Mouse (Mus musculus): ENCODE measurements around the gene Gm21992.

The Gm21992 gene

DNA sequence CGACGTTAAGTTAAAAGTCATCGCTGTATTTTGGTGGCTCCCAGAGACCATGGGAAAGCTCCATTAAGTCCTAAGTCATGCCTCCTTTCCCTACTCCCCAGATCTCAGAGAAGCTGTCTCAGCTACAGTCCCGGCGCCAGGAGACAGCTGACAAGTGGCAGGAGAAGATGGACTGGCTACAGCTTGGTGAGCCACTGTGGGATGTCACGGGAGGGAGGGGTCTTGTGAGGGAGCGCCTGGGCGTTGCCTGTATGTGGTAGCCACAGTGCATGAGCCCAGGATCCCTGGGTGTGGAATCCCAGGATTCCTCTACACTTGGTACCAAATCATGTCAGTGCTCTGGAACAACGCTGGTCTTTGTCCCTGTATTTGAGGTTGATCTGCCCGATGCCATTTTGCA lies 62.9 kb downstream of the Gm21992 start:
- no peak for DNase-seq (ENCODE audit: low spot score in 2 of 2)

DNA sequence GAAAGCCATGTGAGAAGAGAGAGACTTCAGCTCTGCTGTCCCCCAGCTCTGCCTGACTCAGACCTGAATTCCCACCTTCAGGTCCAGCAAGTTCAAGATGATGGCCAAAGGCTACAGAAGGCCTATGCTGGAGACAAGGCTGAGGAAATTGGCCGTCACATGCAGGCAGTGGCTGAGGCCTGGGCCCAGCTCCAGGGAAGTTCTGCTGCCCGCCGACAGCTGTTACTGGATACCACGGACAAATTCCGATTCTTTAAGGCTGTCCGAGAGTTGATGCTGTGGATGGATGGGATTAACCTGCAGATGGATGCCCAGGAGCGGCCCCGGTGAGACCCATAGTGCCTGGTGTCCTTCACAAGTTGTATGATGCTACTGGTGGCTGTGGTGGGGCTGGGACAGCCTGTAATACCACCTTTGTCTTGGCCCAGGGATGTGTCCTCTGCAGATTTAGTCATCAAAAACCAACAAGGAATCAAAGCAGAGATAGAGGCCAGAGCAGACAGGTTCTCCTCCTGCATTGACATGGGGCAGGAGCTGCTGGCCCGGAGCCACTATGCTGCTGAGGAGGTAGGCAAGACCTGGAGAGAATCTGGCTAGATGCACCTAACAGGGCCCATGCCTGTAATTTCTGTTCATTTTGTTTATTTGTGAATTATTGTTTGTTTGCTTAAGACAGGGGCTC lies 63.6 kb downstream of the Gm21992 start:
- no peak for DNase-seq (ENCODE audit: low spot score in 2 of 2)

DNA sequence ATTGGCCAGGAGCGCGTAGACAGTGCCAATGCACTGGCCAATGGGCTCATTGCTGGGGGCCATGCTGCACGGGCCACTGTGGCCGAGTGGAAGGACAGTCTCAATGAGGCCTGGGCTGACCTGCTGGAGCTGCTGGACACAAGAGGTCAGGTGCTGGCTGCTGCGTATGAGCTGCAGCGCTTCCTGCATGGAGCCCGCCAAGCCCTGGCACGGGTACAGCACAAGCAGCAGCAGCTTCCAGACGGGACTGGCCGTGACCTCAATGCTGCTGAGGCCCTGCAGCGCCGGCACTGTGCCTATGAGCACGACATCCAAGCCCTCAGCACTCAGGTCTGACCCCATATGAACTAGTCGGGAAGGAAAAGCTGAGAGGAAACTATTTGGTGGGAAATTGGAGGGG lies 64.8 kb downstream of the Gm21992 start:
- no peak for DNase-seq (ENCODE audit: low spot score in 2 of 2)

DNA sequence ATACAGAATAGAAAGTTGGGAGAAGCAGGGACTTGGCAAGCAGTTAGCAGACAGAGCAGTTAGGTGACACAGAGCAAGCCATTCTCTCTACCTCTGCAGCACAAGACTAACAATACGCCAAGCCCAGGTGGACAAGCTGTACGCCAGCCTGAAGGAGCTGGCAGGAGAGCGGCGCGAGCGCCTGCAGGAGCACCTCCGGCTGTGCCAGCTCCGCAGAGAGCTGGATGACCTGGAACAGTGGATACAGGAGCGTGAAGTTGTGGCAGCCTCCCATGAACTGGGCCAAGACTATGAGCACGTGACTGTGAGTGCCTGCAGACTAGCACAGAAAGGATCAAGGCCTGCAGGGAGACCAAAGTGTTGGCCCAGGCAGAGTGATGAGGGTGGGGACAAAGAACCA lies 65.7 kb downstream of the Gm21992 start:
- no peak for DNase-seq (ENCODE audit: low spot score in 2 of 2)

DNA sequence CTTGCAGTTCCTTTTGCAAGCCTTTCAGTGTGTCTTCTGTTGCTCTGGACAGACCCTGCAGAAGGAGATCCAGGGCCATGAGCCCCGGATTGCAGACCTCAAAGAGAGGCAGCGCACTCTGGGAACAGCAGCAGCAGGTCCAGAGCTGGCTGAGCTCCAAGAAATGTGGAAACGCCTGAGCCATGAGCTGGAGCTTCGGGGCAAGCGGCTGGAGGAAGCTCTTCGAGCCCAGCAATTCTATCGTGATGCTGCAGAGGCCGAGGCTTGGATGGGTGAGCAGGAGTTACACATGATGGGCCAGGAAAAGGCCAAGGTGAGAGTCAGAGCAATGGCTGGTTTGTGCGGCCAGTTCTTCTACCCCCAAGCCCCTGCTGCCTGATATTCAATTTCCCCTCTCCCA lies 66.4 kb downstream of the Gm21992 start:
- no peak for DNase-seq (ENCODE audit: low spot score in 2 of 2)

DNA sequence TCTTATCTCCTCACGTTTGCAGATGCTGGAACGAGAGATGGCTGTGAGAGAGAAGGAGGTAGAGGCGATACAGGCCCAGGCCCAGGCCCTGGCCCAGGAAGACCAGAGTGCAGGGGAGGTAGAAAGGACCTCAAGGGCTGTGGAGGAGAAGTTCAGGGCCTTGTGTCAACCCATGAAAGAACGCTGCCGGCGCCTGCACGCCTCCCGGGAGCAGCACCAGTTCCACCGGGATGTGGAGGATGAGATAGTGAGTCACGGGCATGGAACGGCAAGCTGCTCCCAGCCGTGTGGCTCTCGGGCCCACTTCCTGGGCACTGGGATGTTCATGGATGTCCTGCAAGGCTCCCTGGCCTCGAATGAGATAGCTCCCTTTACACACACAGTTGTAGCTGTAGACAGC lies 67.4 kb downstream of the Gm21992 start:
- no peak for DNase-seq (ENCODE audit: low spot score in 2 of 2)

DNA sequence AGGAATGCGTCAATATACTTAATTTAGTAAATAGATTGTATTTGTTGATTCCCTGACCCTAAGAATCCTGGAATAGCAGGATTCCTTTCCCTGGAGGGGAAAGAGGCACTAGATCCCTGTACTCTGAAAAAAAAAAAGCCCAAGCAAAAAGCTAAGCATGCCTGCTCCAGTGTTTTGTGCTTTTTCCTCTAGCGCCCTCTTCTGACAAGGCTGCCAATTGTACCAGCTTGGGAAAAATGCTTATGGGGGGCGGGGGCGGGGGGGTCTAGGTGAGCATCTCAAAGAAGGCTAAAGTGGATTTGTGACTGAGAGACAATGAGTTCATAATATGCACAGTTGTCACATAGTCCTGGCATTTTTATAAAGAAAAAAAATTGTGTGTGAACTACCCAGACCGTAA lies 67.9 kb downstream of the Gm21992 start:
- no peak for DNase-seq (ENCODE audit: low spot score in 2 of 2)

DNA sequence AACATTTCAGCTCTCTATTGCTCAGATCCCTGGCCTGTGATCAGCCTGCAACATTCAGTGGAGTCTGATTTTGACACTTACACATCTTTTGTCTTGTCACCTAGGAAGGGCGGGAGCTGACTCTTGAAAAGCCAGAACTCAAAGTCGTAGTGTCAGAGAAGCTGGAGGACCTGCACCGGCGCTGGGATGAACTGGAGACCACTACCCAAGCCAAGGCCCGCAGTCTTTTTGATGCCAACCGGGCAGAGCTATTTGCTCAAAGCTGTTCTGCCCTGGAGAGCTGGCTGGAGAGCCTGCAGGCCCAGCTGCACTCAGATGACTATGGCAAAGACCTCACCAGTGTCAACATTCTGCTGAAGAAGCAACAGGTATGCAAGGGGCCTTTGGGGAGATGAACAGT lies 69.2 kb downstream of the Gm21992 start:
- DNase-seq (ENCODE audit: low spot score in 2 of 2): no peak

DNA sequence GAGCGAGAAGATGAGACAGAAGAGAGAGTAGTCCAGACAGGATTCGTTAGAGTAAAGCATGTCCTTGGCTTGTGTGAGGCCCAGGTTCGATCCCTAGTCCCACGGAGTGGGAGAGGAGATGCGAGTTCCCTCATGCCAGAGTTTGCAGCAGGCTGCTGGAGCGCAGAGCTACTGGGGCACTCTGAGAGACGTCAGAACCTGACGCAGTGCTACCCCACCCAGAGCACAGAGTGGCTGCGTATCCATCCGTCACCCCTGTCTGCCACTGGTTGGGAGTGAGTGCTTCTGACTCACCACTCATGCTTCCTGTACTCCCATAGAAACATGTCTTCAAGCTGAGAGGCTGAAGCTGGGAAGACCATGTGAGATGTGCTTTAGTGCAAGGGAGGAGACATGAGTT lies 69.9 kb downstream of the Gm21992 start:
- DNase-seq (ENCODE audit: low spot score in 2 of 2): no peak

DNA sequence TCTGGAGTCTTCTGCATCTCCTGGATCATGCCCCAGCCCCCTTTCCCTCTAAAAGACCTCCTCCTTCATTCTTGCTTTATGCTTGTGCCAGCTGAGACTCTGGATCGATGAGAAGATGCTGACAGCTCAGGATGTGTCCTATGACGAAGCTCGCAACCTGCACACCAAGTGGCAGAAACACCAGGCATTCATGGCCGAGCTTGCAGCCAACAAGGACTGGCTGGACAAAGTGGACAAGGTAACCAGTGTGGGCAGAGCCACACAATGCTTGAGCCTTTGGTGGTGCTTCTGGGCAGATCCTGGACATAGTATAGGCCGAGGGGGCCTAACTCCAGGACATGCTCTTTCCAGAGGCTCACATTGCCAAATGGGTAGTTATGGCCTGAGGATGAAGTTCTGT lies 71.7 kb downstream of the Gm21992 start:
- DNase-seq (ENCODE audit: low spot score in 2 of 2): no peak

DNA sequence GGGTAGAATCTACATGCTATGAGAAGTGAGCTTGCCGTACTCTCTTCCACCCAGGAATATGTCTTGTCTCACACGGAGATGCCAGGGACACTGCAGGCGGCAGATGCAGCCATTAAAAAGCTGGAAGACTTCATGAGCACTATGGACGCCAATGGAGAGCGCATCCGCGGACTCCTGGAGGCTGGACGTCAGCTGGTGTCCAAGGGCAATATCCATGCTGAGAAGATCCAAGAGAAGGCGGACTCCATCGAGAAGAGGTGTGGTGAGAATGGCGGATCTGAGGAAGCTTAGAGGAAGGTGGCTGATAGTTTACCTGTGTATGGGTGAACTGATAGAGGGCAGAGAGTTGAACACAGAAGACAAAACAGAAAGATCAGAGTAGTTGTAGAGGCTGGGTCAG lies 72.4 kb downstream of the Gm21992 start:
- DNase-seq (ENCODE audit: low spot score in 2 of 2): no peak

DNA sequence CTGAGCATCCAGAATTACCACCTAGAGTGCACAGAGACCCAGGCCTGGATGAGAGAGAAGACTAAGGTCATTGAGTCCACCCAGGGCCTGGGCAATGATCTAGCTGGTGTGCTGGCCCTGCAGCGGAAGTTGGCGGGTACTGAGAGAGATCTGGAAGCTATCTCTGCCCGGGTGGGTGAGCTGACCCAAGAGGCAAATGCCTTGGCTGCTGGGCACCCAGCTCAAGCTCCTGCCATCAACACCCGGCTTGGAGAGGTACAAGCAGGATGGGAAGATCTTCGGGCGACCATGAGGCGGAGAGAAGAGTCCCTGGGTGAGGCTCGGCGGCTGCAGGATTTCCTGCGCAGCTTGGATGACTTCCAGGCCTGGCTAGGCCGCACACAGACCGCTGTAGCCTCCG lies 73.5 kb downstream of the Gm21992 start:
- DNase-seq (ENCODE audit: low spot score in 2 of 2): no peak

DNA sequence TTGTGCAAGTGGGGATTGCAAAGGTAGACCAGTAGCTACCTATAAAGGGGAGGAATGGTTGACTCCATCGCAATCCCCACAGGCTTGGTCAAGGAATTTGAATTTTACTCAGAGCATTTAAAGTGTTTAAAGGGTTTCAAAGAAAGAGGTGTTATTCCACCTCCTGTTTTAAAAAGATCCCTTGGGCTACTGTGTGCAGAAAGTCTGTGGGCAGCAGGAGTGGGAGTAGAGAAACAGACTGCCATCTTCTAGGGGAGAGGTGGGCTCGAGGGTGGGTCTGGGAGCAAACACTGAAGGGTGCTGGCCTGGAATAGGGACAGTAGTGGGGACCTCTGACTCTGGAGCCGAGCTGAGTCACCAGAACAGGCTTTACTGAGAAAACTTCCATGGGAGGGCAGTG lies 78.4 kb downstream of the Gm21992 start:
- DNase-seq (ENCODE audit: low spot score in 2 of 2): no peak

DNA sequence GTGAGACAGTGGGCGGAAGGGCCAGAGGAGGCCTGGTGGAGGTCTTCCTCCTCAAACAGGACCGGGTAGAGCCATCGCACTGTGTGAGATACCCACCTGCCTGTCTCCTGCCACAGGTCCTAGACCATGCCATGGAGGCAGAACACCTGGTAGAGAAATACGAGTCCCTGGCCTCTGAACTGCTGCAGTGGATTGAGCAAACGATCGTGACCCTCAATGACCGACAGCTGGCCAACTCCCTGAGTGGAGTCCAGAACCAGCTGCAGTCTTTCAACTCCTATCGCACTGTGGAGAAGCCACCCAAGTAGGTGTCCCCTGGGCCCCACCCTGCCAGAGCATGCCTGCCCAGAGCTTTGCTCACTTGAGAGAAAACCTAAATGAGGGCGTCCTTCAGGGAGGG lies 82.2 kb downstream of the Gm21992 start:
- no peak for DNase-seq (ENCODE audit: low spot score in 2 of 2)

DNA sequence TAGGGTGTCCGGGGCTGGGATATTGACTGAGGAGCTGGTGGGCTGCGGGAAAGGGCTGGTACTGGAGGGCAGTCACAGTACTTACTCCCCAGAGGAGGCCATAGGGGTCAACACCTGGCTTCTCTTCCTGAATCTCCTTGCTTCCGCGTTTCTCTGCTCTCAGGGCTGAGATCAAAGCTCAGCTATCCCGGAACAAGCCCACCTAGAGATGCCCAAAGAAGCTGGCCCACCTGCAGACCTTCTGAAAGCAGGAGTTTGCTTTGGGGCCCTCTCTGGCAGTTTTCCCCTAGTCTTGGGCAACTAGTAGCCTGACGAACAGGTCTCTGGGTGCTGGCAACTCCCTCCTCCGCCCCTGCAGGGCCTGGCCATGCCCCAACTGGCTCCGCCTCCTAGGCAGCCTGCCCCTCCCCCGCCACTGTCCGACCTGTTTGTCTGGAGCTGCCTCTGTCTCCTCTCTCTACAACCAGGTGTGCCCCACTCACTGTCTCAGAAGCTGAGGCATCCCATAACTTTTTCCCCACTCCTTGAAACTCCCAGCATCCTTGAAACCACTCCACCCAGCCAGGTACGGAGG lies 90.7 kb downstream of the Gm21992 start:
- no peak for DNase-seq (ENCODE audit: low spot score in 2 of 2)

DNA sequence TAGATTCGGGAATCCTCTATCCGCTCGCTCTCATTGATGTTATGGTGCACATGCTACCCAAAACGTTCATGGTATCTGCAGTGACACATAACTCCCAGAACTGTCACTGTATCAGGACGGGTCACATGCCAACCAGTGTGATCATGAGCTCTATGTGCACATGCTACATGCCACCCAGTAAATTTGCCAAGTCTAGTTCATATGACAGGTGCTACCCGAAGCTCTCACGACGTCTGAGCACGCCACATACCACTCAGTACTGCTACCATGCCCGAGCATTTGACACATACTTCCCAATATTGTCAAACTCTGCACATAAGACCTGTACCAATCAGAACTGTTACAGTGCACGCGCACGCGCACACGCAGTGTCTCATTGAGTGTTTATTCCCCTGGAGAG lies 91.3 kb downstream of the Gm21992 start:
- no peak for DNase-seq (ENCODE audit: low spot score in 2 of 2)

DNA sequence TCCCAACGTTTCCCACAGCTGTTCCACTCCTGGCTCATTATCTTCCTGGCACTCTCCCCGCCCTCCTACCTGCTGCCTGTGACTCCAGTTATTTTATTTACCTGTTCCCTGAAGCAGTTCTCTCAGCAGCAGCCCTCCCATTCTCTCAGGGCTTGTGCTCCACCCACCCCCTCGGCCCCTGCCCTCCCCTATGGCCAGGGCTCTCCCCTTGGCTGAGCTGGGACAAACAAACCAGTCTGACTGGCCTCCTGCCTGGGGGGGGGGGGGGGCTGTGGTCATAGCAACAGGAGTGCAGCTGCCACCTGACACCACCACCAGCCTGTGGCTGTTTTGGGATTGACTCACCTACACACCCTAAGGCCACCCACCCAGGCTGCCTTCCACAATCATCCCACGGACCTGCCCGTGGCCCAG lies 92.1 kb downstream of the Gm21992 start:
- no peak for DNase-seq (ENCODE audit: low spot score in 2 of 2)

DNA sequence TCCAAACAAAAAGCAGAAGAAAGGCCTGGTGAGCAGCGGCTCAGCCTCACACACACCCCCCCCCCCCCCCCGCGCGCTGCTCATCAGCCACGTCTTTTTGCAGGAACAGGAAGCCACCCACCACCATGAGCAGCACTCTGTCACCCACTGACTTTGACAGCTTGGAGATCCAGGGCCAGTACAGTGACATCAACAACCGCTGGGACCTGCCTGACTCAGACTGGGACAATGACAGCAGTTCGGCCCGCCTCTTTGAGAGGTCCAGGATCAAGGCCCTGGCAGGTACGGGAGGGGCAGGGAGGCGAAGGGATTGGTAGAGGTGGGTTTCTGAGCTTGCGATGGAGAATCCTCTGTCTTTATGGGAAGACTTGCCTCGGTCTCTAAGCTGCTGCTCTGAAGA lies 92.7 kb downstream of the Gm21992 start:
- no peak for DNase-seq (ENCODE audit: low spot score in 2 of 2)

DNA sequence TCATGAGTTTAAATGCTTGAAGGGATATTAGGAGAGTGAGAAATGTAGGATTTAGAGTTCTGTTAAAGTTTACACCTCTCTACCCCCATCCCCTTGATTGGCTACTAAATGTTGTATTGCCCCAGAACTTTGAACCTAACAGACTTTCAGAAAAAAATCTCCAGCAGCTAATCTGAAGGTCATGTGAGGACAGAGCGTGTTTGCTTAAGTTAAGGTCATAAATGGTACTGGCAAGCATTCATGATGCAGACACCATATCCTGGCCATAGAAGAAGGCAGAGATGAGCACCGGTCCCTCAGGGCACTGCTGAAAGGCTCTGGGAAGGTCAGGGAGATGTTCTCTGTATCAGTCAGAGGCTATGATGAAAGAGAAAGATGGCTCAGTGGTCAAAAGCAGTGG lies 94.1 kb downstream of the Gm21992 start:
- DNase-seq (ENCODE audit: low spot score in 2 of 2): no peak

DNA sequence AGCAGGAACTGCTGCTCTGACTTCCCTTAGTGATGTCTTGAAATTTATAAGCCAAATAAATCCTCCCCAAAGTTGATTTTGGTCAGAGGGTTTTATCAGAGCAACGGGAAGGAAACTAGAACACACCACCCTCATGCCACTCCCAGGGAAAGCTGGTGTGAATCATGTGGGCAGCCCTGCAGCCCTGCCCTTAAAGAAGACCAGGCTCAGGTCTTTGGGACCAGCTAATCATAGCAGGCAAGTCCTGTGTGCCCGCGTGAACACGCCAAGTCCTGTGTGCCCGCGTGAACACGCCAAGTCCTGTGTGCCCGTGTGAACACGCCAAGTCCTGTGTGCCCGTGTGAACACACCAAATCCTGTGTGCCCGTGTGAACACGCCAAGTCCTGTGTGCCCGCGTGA lies 94.7 kb downstream of the Gm21992 start:
- DNase-seq (ENCODE audit: low spot score in 2 of 2): no peak

DNA sequence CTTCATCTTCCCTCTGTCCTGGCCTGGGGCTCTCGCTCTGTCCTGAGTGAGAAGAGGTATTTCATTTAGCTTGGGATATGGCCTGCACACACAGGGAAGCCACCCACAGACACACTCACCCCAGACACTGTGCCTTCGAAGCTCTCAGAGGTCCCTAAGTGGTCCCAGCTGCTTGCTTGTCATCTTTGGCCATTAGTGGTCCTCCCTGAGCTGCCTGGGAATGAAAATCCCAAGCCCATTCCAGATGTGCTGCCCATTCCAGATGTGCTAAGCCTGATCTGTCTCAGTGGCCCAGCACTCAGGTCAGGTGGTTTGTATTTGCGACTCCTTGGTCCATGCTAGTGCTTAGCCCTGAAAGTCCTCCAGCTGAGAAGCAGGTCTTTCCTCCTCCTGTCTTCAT lies 97.5 kb downstream of the Gm21992 start:
- DNase-seq (ENCODE audit: low spot score in 2 of 2): no peak

DNA sequence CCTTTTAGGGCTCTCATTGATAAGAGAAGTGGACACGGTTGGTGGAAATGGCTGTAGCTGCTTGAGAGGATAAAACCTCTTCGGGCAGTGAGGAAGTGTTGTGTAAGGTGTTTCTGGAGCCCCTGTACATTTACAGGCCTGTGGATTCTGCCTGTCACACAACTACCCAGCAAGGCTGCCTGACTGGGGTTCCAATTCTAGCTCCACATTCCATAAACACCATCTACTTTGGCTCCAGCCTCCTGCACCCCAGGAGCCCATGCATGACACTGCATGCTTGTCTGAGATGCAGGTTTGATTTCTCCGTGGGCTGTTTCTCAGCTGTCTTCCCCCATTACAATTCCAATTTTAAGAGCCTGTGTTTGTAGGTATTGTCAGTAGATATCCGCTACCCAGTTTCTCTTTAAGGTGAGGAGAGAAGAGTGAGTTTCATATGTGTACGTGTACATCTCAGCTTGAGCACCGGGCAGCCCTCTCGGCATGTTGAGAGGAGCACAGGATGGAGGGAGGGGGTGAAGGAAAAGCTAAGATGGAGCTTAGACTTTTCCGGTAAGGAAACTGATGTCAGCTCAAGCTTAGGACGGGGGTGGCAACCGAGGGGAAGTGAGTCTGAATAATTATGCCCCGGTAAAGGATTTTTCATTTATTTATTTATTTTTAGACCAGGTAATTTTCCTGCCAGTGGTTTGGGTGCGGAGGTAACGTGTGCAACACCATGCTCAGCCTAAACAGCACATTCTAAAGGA lies 98.5 kb downstream of the Gm21992 start:
- no peak for DNase-seq (ENCODE audit: low spot score in 2 of 2)

DNA sequence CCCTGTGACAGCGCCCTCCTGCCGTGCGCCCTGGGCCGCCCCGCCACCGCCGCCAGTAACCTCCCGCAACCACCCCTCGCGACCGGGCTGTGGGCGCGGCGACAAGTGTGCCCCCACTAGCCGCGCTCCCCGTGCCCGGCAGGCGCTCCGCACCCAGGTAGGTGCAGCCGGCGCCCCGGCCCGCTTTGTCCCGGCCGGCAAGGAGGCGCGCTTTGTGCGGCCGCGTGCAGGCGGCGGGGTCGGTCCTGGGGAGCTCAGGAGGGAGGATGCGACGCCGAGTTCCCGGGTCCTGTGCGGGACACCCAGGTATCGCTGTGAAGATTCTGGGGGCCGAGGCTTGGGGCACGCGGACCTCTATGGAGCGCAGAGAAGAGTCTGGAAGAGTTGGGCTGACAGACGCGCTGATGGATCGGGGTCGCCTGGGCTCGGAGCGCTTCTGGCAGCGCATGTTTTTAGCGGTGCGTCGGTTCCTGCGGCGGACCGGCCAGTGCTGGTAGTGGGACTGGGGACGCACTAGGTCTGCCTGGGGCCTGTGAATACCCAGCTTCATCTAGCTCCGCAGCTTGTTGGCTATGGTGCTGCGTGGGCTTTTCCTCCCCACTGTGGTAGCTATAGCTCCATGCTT lies 99.1 kb downstream of the Gm21992 start:
- DNase-seq (ENCODE audit: low spot score in 2 of 2): no peak

All from left cerebral cortex, adult 9 months (tissue).